Mouse (Mus musculus) adipocyte (in vitro differentiated cells): Measurements from ENCODE around the gene Gm13695.
A peak's percentile ranks its signal among the peaks of the same experiment; 100 is the strongest.
"Not testable (repeated sequence)": the region's sequence is repeated elsewhere in the genome, so short reads cannot be mapped to it uniquely, and the experiment has no call there.

ENCODE experiments used
- DNase-seq: peaks from one replicate; pipeline ENCODE4 v3.0.0-alpha.2; 2016; ENCODE audit warnings: low spot score

The Gm13695 gene

GRCm38 (mm10) chr2:83967013-83967412 is at the start of gene Gm13695:
Gm13695 (plus strand) TSS chr2:83967313.
- not testable (repeated sequence) for DNase-seq

GRCm38 (mm10) chr2:83929478-83930088 is 37.5 kb upstream of the Gm13695 start:
- no peak for DNase-seq

- DNase-seq, result no peak
Measured at GRCm38 (mm10) chr2:83940931-83941361, 26.2 kb upstream of the Gm13695 start, which contains the start of gene Zswim2. Zswim2 (minus strand) TSS chr2:83941228.

GRCm38 (mm10) chr2:83941378-83941777 is 25.7 kb upstream of the Gm13695 start:
- no peak for DNase-seq

GRCm38 (mm10) chr2:83941792-83942191 is 25.3 kb upstream of the Gm13695 start:
- no peak for DNase-seq

- not testable (repeated sequence) for DNase-seq
Measured at GRCm38 (mm10) chr2:83955393-83955792, 11.7 kb upstream of the Gm13695 start, which contains the start of gene Gm13698. Gm13698 (plus strand) TSS chr2:83955693.

GRCm38 (mm10) chr2:83961203-83961602 is 5.9 kb upstream of the Gm13695 start, which contains the start of gene Gm13693:
Gm13693 (plus strand) TSS chr2:83961503.
- not testable (repeated sequence) for DNase-seq

GRCm38 (mm10) chr2:83972823-83973222 is 5.7 kb downstream of the Gm13695 start, which contains the start of gene Gm13696:
Gm13696 (plus strand) TSS chr2:83973123.
- DNase-seq, result not testable (repeated sequence)

- DNase-seq, result not testable (repeated sequence)
Measured at GRCm38 (mm10) chr2:83978633-83979032, 11.5 kb downstream of the Gm13695 start, which contains the start of gene Gm13694. Gm13694 (plus strand) TSS chr2:83978933.

GRCm38 (mm10) chr2:83984443-83984842 is 17.3 kb downstream of the Gm13695 start, which contains the start of gene Gm13697:
Gm13697 (plus strand) TSS chr2:83984743.
- DNase-seq, result not testable (repeated sequence)

GRCm38 (mm10) chr2:83990253-83990652 is 23.1 kb downstream of the Gm13695 start, which contains the start of gene Gm13691:
Gm13691 (plus strand) TSS chr2:83990553.
- not testable (repeated sequence) for DNase-seq

GRCm38 (mm10) chr2:83993639-83994255 is 26.6 kb downstream of the Gm13695 start:
- DNase-seq, result peak; percentile 15

GRCm38 (mm10) chr2:83994526-83994925 is 27.4 kb downstream of the Gm13695 start:
- DNase-seq, result not testable (repeated sequence)

- peak; percentile 52 for DNase-seq
Measured at GRCm38 (mm10) chr2:84008913-84009312, 41.8 kb downstream of the Gm13695 start.

GRCm38 (mm10) chr2:84009818-84010217 is 42.7 kb downstream of the Gm13695 start:
- no peak for DNase-seq

- no peak for DNase-seq
Measured at GRCm38 (mm10) chr2:84014572-84014971, 47.5 kb downstream of the Gm13695 start.

- DNase-seq, result not testable (repeated sequence)
Measured at GRCm38 (mm10) chr2:84016291-84016690, 49.2 kb downstream of the Gm13695 start.

- peak; percentile 44 for DNase-seq
Measured at GRCm38 (mm10) chr2:84018330-84018729, 51.2 kb downstream of the Gm13695 start.
